Comparison of ENCODE assay signal across 13 mouse cellular contexts in the genomic region with DNA sequence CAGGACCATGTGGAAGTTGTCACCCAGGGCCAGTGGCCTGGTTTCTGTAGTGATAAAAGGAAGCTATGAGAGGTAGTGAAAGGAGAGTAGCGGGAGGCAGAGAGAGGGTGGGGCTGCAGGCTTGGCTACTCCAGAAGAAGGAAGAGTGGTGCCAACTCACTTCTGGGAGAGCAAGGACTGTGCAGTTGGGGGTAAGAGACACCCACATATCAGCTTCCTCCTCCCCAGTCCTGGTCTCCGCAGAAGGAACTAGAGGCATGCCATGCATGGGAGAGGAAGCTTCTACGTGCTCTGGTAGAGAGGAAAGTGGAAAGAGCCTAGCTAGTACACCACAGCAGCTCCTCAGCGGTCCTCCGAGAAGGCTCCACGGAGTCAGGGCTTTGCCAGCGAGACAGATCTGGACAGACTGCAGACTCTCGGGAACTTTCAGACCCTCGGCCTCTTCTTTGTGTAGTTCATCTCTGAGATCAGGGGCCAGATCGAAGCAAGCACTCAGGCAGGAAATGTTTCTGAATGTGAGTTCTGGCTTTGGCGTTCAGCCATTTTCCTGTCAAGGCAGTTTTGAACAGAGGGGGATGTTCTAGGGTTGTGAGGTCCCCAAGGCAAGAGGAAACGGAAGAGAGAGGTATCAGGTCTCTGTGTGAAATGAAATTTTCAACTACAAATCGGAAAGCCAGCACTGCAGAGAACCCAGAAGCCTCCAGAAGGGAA. TPM values are rescaled to one million over a fixed set of nuclear protein-coding genes. Genes with fewer than 3 reads are reported as not detected.
A peak's percentile ranks its signal among the peaks of the same experiment; 100 is the strongest.
DNase-seq lines count a peak whose midpoint lies in the region; ATAC-seq and TF ChIP-seq lines count a peak whose summit lies in the region.
"Had no signal": no experiment of that assay in that cellular context is flagged by ENCODE, and none has a peak within 500 bp of the region (broad histone marks: within the 10 kb centered on the region; RNA-seq: fewer than 3 reads in every experiment).

No protein-coding gene starts in this region.

- no peak for ATAC-seq in embryonic facial prominence, embryonic 12.5 days (ENCODE audit: insufficient number of reproducible peaks, insufficient read depth, low FRiP score, low TSS enrichment)
- ATAC-seq in kidney, embryonic 16.5 days (ENCODE audit: low FRiP score, low TSS enrichment), result peak; percentile 51
- ATAC-seq in embryonic facial prominence, embryonic 14.5 days (ENCODE audit: low read depth), result no peak
- ATAC-seq in hindbrain, postnatal 0 days, result no peak

- H3K4me1 ChIP-seq in embryonic facial prominence, embryonic 12.5 days, result peaks cover 16% of the 10 kb centered on the region
- H3K4me1 ChIP-seq in embryonic facial prominence, embryonic 10.5 days, result peaks cover 18% of the 10 kb centered on the region
- H3K4me1 ChIP-seq in kidney, embryonic 16.5 days (ENCODE audit: insufficient read depth, low read length), result peaks cover 17% of the 10 kb centered on the region
- H3K4me1 ChIP-seq in embryonic facial prominence, embryonic 14.5 days (ENCODE audit: control insufficient read depth, insufficient read depth, low read length), result peaks cover 19% of the 10 kb centered on the region
- H3K4me1 ChIP-seq in hindbrain, postnatal 0 days (ENCODE audit: insufficient read depth, low read length), result 0 out of 2 replicates have a peak, but pooled peaks cover 5% of the 10 kb centered on the region

- 70% methylated on average over 13 of the region's 13 CpGs for WGBS in embryonic facial prominence, embryonic 12.5 days
- WGBS in embryonic facial prominence, embryonic 10.5 days, result 82% methylated on average over 13 of the region's 13 CpGs
- 51% methylated on average over 13 of the region's 13 CpGs for WGBS in kidney, embryonic 16.5 days
- WGBS in embryonic facial prominence, embryonic 14.5 days, result 54% methylated on average over 13 of the region's 13 CpGs
- 57% methylated on average over 13 of the region's 13 CpGs for WGBS in hindbrain, postnatal 0 days

- H3K9me3 ChIP-seq in embryonic facial prominence, embryonic 12.5 days, result no peaks in the 10 kb centered on the region
- no peaks in the 10 kb centered on the region for H3K9me3 ChIP-seq in embryonic facial prominence, embryonic 10.5 days
- no peaks in the 10 kb centered on the region for H3K9me3 ChIP-seq in kidney, embryonic 16.5 days (ENCODE audit: low read length)
- H3K9me3 ChIP-seq in embryonic facial prominence, embryonic 14.5 days (ENCODE audit: control insufficient read depth, low read length), result no peaks in the 10 kb centered on the region
- H3K9me3 ChIP-seq in hindbrain, postnatal 0 days (ENCODE audit: low read length), result no peaks in the 10 kb centered on the region
- H3K9me3 ChIP-seq: limb, embryonic 15.5 days had no signal

- no peak overlapping the region for H3K9ac ChIP-seq in embryonic facial prominence, embryonic 12.5 days
- 0 out of 2 replicates have a peak overlapping the region, but pooled peaks have one; percentile 39 for H3K9ac ChIP-seq in kidney, embryonic 16.5 days (replicated peaks; ENCODE audit: low read length)
- no peak overlapping the region for H3K9ac ChIP-seq in embryonic facial prominence, embryonic 14.5 days (ENCODE audit: low read depth, low read length)
- H3K9ac ChIP-seq in hindbrain, postnatal 0 days (replicated peaks; ENCODE audit: low read length), result no peak overlapping the region
- H3K9ac ChIP-seq: limb, embryonic 15.5 days had no signal

- H3K27me3 ChIP-seq in embryonic facial prominence, embryonic 12.5 days, result no peaks in the 10 kb centered on the region
- peaks cover 43% of the 10 kb centered on the region for H3K27me3 ChIP-seq in embryonic facial prominence, embryonic 10.5 days (replicated peaks; ENCODE audit: low read depth, poor library complexity, severe bottlenecking)
- H3K27me3 ChIP-seq in kidney, embryonic 16.5 days (ENCODE audit: insufficient read depth, low read length), result no peaks in the 10 kb centered on the region
- no peaks in the 10 kb centered on the region for H3K27me3 ChIP-seq in embryonic facial prominence, embryonic 14.5 days (replicated peaks; ENCODE audit: control insufficient read depth, insufficient read depth, low read length)
- no peaks in the 10 kb centered on the region for H3K27me3 ChIP-seq in hindbrain, postnatal 0 days (ENCODE audit: insufficient read depth, low read length)

- no peaks in the 10 kb centered on the region for H3K36me3 ChIP-seq in embryonic facial prominence, embryonic 12.5 days
- no peaks in the 10 kb centered on the region for H3K36me3 ChIP-seq in embryonic facial prominence, embryonic 10.5 days (replicated peaks)
- no peaks in the 10 kb centered on the region for H3K36me3 ChIP-seq in kidney, embryonic 16.5 days (ENCODE audit: insufficient read depth, low read length)
- no peaks in the 10 kb centered on the region for H3K36me3 ChIP-seq in embryonic facial prominence, embryonic 14.5 days (ENCODE audit: control insufficient read depth, insufficient read depth, low read length)
- no peaks in the 10 kb centered on the region for H3K36me3 ChIP-seq in hindbrain, postnatal 0 days (ENCODE audit: insufficient read depth, low read length)
- H3K36me3 ChIP-seq: limb, embryonic 15.5 days had no signal

- no peak for TF ChIP-seq CTCF in hindbrain, postnatal 0 days (IDR thresholded peaks at IDR 0.05; ENCODE audit: low read depth)

- no peak overlapping the region for H3K4me3 ChIP-seq in embryonic facial prominence, embryonic 12.5 days
- no peak overlapping the region for H3K4me3 ChIP-seq in embryonic facial prominence, embryonic 10.5 days
- H3K4me3 ChIP-seq in kidney, embryonic 16.5 days (ENCODE audit: low read length), result no peak overlapping the region
- no peak overlapping the region for H3K4me3 ChIP-seq in embryonic facial prominence, embryonic 14.5 days (ENCODE audit: low read depth, low read length)
- H3K4me3 ChIP-seq in hindbrain, postnatal 0 days (ENCODE audit: low read length), result no peak overlapping the region
- H3K4me3 ChIP-seq: limb, embryonic 15.5 days had no signal

- peak overlapping the region; percentile 60; the same call in 1 of the 2 replicates for H3K27ac ChIP-seq in embryonic facial prominence, embryonic 12.5 days
- no peak overlapping the region for H3K27ac ChIP-seq in embryonic facial prominence, embryonic 10.5 days (replicated peaks)
- H3K27ac ChIP-seq in kidney, embryonic 16.5 days (ENCODE audit: low read length), result peak overlapping the region; percentile 40; the same call in 1 of the 2 replicates
- no peak overlapping the region; the same call in 1 of the 2 replicates for H3K27ac ChIP-seq in embryonic facial prominence, embryonic 14.5 days (replicated peaks; ENCODE audit: low read depth, low read length)
- H3K27ac ChIP-seq in hindbrain, postnatal 0 days, result no peak overlapping the region
- H3K27ac ChIP-seq: limb, embryonic 15.5 days had no signal

- no peak overlapping the region for H3K4me2 ChIP-seq in embryonic facial prominence, embryonic 12.5 days (replicated peaks)
- H3K4me2 ChIP-seq in kidney, embryonic 16.5 days (replicated peaks; ENCODE audit: low read depth, low read length), result no peak overlapping the region
- no peak overlapping the region for H3K4me2 ChIP-seq in embryonic facial prominence, embryonic 14.5 days (ENCODE audit: low read depth, low read length)
- H3K4me2 ChIP-seq in hindbrain, postnatal 0 days (ENCODE audit: low read depth, low read length), result no peak overlapping the region
- H3K4me2 ChIP-seq: limb, embryonic 15.5 days had no signal

- DNase-seq in embryonic facial prominence, embryonic 10.5 days (ENCODE audit: low spot score), result no peak
- DNase-seq in kidney, adult 8-10 months, result no peak
- DNase-seq in embryonic facial prominence, embryonic 14.5 days (ENCODE audit: low spot score), result peak; percentile 62
- peak; percentile 42 for DNase-seq in lung, postnatal 10 days
- DNase-seq in spleen, postnatal 14 days (ENCODE audit: low spot score in 2 of 2), result no peak
- DNase-seq in hindbrain, postnatal 0 days (ENCODE audit: low spot score), result no peak
- DNase-seq: cerebellum, postnatal 25 days; right cerebral cortex, postnatal 25 days had no signal

RNA-seq across cellular contexts. Expression of gene A230072I06Rik, which starts 1.0 kb away (rescaled TPM):
- polyA plus RNA-seq in embryonic facial prominence, embryonic 12.5 days (2016; fragmentation: Nextera tagmentation; extraction: Ambion mirVana), result not detected in 2 replicates
- polyA plus RNA-seq in embryonic facial prominence, embryonic 10.5 days (2016; fragmentation: Nextera tagmentation; extraction: Ambion mirVana), result not detected in 2 replicates
- polyA plus RNA-seq in kidney, embryonic 16.5 days (2015; fragmentation: Nextera tagmentation; extraction: Ambion mirVana), result not detected in 2 replicates
- not detected in 2 replicates for polyA plus RNA-seq in embryonic facial prominence, embryonic 14.5 days (2014; fragmentation: Nextera tagmentation; extraction: Ambion mirVana)
- total RNA-seq in hindbrain, postnatal 0 days (2014; rRNA removed), result 0.36 and 0.63 TPM in 2 replicates
- not detected in 2 replicates for polyA plus RNA-seq in hindbrain, postnatal 0 days (2015; fragmentation: Nextera tagmentation; extraction: Ambion mirVana)
- total RNA-seq: heart, postnatal 14 days had no signal
- polyA plus RNA-seq: limb, embryonic 15.5 days; neural tube, embryonic 11.5 days had no signal

Comparison
In these comparisons a context has a peak if more than half of its experiments do, and no peak if none do; other contexts are left out.
1. H3K27ac ChIP-seq: peak in embryonic facial prominence, embryonic 12.5 days (single experiment) and kidney, embryonic 16.5 days (single experiment); none in embryonic facial prominence, embryonic 10.5 days (single experiment), embryonic facial prominence, embryonic 14.5 days (single experiment) and hindbrain, postnatal 0 days (single experiment).
2. DNase-seq: peak in embryonic facial prominence, embryonic 14.5 days (single experiment) and lung, postnatal 10 days (single experiment); none in embryonic facial prominence, embryonic 10.5 days (single experiment), kidney, adult 8-10 months (0 of 2), spleen, postnatal 14 days (0 of 2) and hindbrain, postnatal 0 days (single experiment).